Mouse (Mus musculus) heart, embryonic 14.5 days (tissue): ENCODE measurements at regions not wholly inside any gene's neighbourhood (a gene's known extent, or its start where the extent isn't known, plus 50 kb on each side); places are given as distances from the start of the nearest gene placed in this dataset.

ENCODE experiments used
- ATAC-seq: fragments of 200-750 bp; cut with Nextera tagmentation; 2 replicates; pipeline ENCODE4 v1.8.0; 2017; ENCODE audit warnings: low read depth, moderate TSS enrichment; ENCODE audit not compliant: insufficient number of reproducible peaks, insufficient read depth, low FRiP score
- H3K27ac ChIP-seq, 2 experiments: fragments of 200-500 bp in 1 of 2; fragments of 300-500 bp in 1 of 2; sonication (generic) in 1 of 2; replicated peaks in 1 of 2; 2 replicates each; pipeline ENCODE4 v1.5.1; 2012 to 2014; ENCODE audit warnings: low read depth in 2 of 2, low read length in 2 of 2, control low read depth in 1 of 2, mild to moderate bottlenecking in 1 of 2, mixed read lengths in 1 of 2; ENCODE audit not compliant: control insufficient read depth in 1 of 2, insufficient read depth in 1 of 2
- H3K27me3 ChIP-seq: fragments of 300-500 bp; sonication (generic); 2 replicates; pipeline ENCODE4 v1.6.1; 2014; ENCODE audit warnings: mild to moderate bottlenecking, low read length, control low read depth; ENCODE audit not compliant: control insufficient read depth, insufficient read depth
- H3K36me3 ChIP-seq: fragments of 300-500 bp; sonication (generic); 2 replicates; pipeline ENCODE4 v1.6.1; 2014; ENCODE audit warnings: mild to moderate bottlenecking, control low read depth, low read length, mixed read lengths; ENCODE audit not compliant: control insufficient read depth, insufficient read depth
- H3K4me1 ChIP-seq, 2 experiments: fragments of 200-500 bp in 1 of 2; fragments of 300-500 bp in 1 of 2; sonication (generic) in 1 of 2; 2 replicates each; pipeline ENCODE4 v1.6.1; 2012 to 2014; ENCODE audit warnings: low read length in 2 of 2, control low read depth in 1 of 2, mixed read lengths in 1 of 2; ENCODE audit not compliant: control insufficient read depth in 2 of 2, insufficient read depth in 2 of 2
- H3K4me2 ChIP-seq: fragments of 300-500 bp; sonication (generic); 2 replicates; pipeline ENCODE4 v1.6.1; 2014; ENCODE audit warnings: mild to moderate bottlenecking, low read length
- H3K4me3 ChIP-seq, 2 experiments: fragments of 200-500 bp in 1 of 2; fragments of 300-500 bp in 1 of 2; sonication (generic) in 1 of 2; 2 replicates each; pipeline ENCODE4 v1.5.1; 2012 to 2014; ENCODE audit warnings: low read length in 2 of 2, mild to moderate bottlenecking in 2 of 2, control low read depth in 1 of 2, low read depth in 1 of 2, moderate library complexity in 1 of 2; ENCODE audit not compliant: control insufficient read depth in 1 of 2, insufficient read depth in 1 of 2
- H3K9ac ChIP-seq: fragments of 300-500 bp; sonication (generic); 2 replicates; pipeline ENCODE4 v1.6.1; 2014; ENCODE audit warnings: mild to moderate bottlenecking, low read length
- H3K9me3 ChIP-seq: fragments of 300-500 bp; sonication (generic); 2 replicates; pipeline ENCODE4 v1.6.1; 2016; ENCODE audit warnings: low read length, control low read depth; ENCODE audit not compliant: control insufficient read depth
- WGBS: fragments of 180-500 bp; shearing (Covaris S2); extraction: QIAGEN DNeasy Blood & Tissue Kit; methylation state at CpG from one replicate; pipeline ENCODE4 v1.1.7; 2014; 5-methylcytosine and 5-hydroxymethylcytosine counted together

DNA sequence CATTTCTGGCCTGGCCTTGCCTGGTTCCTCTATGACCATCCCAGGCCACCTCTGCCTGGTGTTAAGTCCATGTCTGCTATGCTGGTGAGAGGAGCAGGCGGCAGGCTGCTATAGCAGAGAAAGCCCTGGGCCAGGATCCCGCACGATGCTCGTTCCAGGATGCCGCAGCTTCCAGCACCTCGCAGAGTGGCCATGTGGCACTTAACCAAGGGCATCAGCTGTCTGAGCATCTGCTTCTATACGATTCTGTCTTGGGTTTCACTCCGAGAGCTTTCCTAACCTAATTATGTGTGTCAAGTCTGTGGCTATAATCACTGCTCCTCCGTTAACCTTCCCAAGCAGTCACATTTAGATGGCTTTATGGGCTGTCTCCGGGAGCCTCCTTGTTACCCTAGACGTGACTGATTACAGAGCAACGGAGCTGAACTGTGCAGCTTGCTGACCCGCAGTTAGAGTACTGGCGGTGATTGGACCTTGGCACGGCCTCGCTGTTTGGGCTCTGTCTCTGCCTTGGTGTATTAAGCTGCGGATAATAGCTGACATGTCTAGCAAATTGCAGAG lies 64.4 kb downstream of the Ackr3 start:
- H3K27me3 ChIP-seq = no peaks in the 10 kb centered on the region
- no peak overlapping the region for H3K4me3 ChIP-seq
- no peak overlapping the region for H3K9ac ChIP-seq
- no peak for ATAC-seq
- no peak overlapping the region for H3K4me2 ChIP-seq
- no peaks in the 10 kb centered on the region for H3K9me3 ChIP-seq
- 64% methylated on average over 17 of the region's 17 CpGs for WGBS
- H3K4me1 ChIP-seq = peaks cover 0 to 8% of the 10 kb centered on the region in 2 experiments; a peak in 3 of 4 replicates
- H3K27ac ChIP-seq = no peak overlapping the region
- H3K36me3 ChIP-seq = no peaks in the 10 kb centered on the region

DNA sequence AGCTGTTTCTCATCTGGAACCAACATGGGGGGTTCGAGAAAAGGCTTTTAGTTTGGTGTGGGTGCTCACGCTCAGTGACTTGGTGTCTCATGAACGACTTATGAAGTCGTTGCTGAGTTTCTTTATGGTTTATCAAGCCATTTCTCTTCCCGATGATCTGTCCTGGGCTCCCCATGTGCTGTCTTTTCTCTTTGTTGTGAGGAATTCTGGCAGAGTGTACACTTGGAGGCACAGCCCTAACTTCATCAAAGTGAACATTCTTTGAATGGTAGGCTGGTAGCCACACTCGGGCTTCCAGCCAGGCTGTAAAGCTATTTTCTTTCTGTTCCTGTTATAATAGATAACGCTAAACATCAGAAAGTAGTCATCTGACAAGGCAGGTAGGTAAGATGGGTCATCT lies 65.2 kb downstream of the Ackr3 start:
- no peaks in the 10 kb centered on the region for H3K9me3 ChIP-seq
- WGBS = 79% methylated on average over 7 of the region's 7 CpGs

DNA sequence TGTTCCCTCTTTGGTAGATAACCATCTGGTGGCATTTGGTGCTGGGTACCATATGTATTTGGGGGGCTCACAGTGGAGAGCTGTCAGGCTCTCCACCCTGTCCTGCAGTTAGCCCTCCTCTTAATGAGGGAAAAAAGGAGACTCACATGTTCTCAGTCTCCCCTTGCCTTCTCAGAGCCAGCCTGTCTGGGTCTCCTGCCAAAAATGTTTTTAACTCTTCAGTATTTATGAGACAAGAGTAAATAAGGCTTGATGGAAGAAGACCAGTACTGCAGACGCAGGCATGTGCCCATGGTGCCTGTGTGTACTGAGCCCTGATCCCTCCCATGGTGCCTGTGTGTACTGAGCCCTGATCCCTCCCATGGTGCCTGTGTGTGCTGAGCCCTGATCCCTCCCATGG lies 66.1 kb downstream of the Ackr3 start:
- H3K36me3 ChIP-seq = no peaks in the 10 kb centered on the region
- H3K27me3 ChIP-seq = no peaks in the 10 kb centered on the region
- no peak overlapping the region for H3K4me2 ChIP-seq
- no peak for ATAC-seq
- WGBS = 78% methylated on average over 1 of the region's 1 CpGs
- H3K4me1 ChIP-seq = peaks cover 0 to 10% of the 10 kb centered on the region in 2 experiments; a peak in 3 of 4 replicates
- H3K9ac ChIP-seq = no peak overlapping the region
- H3K9me3 ChIP-seq = no peaks in the 10 kb centered on the region
- H3K4me3 ChIP-seq = no peak overlapping the region
- no peak overlapping the region for H3K27ac ChIP-seq

More for the DNA sequence above, 65.2 kb downstream of the Ackr3 start:
- peaks cover 0 to 10% of the 10 kb centered on the region in 2 experiments; a peak in 3 of 4 replicates for H3K4me1 ChIP-seq
- ATAC-seq = no peak
- no peaks in the 10 kb centered on the region for H3K36me3 ChIP-seq
- no peak overlapping the region for H3K27ac ChIP-seq
- no peak overlapping the region for H3K4me2 ChIP-seq
- no peaks in the 10 kb centered on the region for H3K27me3 ChIP-seq
- no peak overlapping the region for H3K4me3 ChIP-seq
- no peak overlapping the region for H3K9ac ChIP-seq

DNA sequence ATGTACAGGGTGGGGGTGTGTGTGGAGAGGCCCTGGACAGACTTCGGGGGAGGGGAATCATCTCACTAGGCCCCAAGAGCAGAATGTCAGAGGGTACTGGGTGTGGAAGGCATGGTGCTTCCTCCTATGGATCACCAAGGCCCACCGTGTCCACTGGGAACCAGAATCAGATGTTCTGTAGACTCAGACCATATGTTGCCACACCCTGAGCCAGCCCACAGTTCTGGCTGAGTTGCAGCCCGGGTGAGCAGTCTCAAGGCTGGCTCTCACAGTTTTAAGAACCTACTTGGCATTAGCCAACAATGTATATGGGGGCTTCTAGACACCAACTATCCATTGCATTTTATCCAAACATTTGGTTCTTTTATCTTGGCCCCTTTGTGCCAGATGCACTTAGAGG lies 67.5 kb downstream of the Ackr3 start:
- Histone ChIP-seq H3K27ac (no peak overlapping the region), H3K27me3 (peaks cover 2% of the 10 kb centered on the region; the same call in 1 of the 2 replicates), H3K9ac (no peak overlapping the region), H3K4me2 (no peak overlapping the region), H3K4me1 (peaks cover 0 to 10% of the 10 kb centered on the region in 2 experiments; a peak in 3 of 4 replicates), H3K36me3 (no peaks in the 10 kb centered on the region), H3K4me3 (no peak overlapping the region), H3K9me3 (no peaks in the 10 kb centered on the region)
- ATAC-seq = no peak
- WGBS = 88% methylated on average over 3 of the region's 3 CpGs

DNA sequence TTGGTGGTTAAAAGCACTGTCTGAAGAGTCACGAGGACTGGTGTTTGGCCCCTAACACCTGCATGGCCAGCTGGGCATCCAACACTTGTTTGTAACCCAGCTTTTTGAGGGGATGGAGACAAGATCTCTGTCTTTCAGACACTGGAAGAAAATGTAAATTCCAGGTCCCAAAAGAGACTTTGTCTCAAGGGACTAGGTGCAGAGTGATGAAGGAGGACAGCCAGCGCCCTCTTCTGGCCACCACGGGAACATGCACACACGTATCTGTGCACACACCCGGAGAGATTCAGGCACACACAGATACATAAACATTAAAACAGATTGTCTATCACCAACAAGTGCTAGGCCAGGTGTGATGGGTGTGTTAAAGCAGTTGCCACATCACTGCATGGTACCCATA lies 68.6 kb downstream of the Ackr3 start:
- Histone ChIP-seq H3K9ac (no peak overlapping the region), H3K4me3 (no peak overlapping the region), H3K4me1 (peaks cover 0 to 10% of the 10 kb centered on the region in 2 experiments; a peak in 3 of 4 replicates), H3K27ac (no peak overlapping the region), H3K4me2 (no peak overlapping the region), H3K27me3 (peaks cover 5% of the 10 kb centered on the region; the same call in 1 of the 2 replicates), H3K36me3 (no peaks in the 10 kb centered on the region), H3K9me3 (no peaks in the 10 kb centered on the region)
- ATAC-seq = no peak
- 93% methylated on average over 5 of the region's 5 CpGs for WGBS

DNA sequence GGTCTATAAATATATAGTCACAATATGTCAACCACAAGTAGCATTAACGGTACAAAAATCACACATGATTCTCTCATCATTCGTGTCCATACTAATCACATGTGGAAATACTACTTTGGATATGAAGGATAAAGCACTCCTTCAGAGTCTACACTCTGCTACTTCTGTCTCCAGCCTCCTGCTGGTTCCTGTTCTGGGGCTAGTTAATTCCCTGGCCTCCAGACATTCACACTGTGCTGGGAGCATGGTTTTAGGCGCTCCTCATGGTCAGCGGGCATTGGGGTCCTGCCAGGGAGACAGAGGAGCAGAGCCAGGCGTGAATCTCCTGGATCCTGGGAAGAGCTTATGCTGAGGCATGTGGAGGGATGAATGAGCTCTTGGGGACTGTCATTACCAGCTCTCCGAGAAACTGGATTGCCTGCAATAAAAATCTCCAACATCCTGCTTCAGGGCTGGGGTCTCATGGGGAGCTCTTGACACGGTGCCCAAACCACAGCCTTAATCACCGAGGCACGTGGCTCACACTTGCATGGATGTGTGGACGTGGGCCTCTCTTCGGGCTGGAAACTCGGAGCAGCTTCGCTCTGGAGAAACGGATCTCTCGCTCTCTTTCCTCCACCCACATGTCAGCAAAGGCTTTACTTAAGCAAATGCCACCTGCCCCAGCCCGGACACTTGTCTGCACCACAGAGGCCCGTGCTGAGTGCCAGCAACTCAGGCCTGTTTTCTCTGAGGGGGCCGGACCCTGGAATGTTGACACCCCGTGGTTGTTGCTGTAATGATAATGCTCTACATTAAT lies 69.2 kb downstream of the Ackr3 start:
- H3K4me2 ChIP-seq = no peak overlapping the region
- no peaks in the 10 kb centered on the region for H3K9me3 ChIP-seq
- peaks cover 5% of the 10 kb centered on the region; the same call in 1 of the 2 replicates for H3K27me3 ChIP-seq
- H3K4me3 ChIP-seq = no peak overlapping the region
- H3K36me3 ChIP-seq = no peaks in the 10 kb centered on the region
- H3K9ac ChIP-seq = no peak overlapping the region
- peaks cover 2 to 10% of the 10 kb centered on the region in 2 experiments; a peak in 3 of 4 replicates for H3K4me1 ChIP-seq
- no peak for ATAC-seq
- H3K27ac ChIP-seq = no peak overlapping the region
- WGBS = 55% methylated on average over 19 of the region's 19 CpGs

DNA sequence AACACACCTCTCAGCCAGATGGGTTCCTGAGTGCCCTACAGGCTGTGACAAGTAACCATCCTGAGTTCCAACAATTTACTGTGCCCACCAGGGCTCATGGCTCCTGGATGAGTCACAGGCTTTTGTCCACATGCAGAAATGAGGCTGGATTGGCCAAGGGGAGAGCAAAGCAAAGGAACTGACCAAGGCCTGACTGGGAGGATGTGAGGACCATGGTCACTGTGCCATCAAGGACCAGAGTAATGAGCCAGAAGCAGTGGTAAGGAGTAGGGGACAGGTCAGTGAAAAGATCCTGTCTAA lies 69.8 kb downstream of the Ackr3 start:
- no peak overlapping the region for H3K9ac ChIP-seq
- H3K4me3 ChIP-seq = no peak overlapping the region
- H3K36me3 ChIP-seq = no peaks in the 10 kb centered on the region
- no peak overlapping the region for H3K27ac ChIP-seq
- H3K9me3 ChIP-seq = no peaks in the 10 kb centered on the region
- no peak overlapping the region for H3K4me2 ChIP-seq
- H3K27me3 ChIP-seq = peaks cover 5% of the 10 kb centered on the region; the same call in 1 of the 2 replicates
- no peak for ATAC-seq
- peaks cover 2 to 8% of the 10 kb centered on the region in 2 experiments; a peak in 3 of 4 replicates for H3K4me1 ChIP-seq
